Mouse (Mus musculus): ENCODE data around the gene Nrde2.
A peak's percentile ranks its signal among the peaks of the same experiment; 100 is the strongest.

DNA sequence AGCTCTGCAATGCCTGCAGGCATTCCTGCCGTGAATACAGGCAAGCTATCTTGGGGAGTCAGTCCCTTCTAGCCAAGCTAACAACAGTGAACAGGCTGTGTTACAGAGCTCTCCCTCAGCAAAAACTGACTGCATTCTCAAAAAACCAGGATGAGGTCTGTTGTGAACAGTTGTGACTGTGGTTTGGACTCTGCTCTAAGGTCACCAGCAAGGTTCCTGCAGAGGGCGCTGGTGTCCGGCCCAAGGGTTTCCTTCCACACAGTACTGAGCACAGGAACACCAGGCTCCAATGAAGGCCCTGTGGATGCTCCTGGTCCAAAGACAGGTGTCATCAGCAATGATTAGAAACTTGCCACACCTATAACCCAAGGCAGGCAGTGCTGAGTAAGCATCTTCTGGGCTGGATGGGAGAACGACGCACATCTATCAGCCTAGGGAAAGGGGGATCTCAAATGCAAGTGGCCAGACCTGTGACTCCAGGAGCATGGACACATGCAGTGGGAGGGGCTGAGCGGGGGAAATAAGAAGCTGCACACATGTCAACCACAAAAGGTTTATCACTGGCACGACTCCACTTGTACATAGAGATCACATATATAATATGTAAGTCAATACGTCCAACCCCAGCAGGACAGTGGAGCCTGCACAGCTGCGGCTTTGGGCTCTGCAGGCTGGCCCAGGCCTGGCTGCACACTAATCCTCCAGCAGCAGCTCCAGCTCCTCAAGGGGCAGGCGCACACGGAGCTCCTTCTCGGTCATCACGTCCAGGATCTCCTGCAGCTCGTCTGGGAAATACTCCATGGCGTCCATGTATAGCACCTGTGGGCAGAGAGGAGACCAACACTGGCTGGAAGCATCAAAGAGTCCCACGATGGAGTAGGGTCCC is 34.3 kb downstream of the Nrde2 start:
- no peak for TF ChIP-seq CTCF (IDR thresholded peaks at IDR 0.05; ENCODE audit: extremely low read depth, insufficient read depth, low read length)
- 0 out of 2 replicates have a peak, but pooled peaks have one; percentile 16 for TF ChIP-seq POLR2A (IDR thresholded peaks at IDR 0.05; ENCODE audit: extremely low read depth, insufficient read depth, low read length)

Data from cortical plate, adult 2 months (tissue).